Mouse (Mus musculus): ENCODE results near the gene Slc25a48. TPM values are rescaled to one million over a fixed set of nuclear protein-coding genes. Genes with fewer than 3 reads are reported as not detected.

Gene Slc25a48
- polyA plus RNA-seq (2016; fragmentation: Nextera tagmentation; extraction: Ambion mirVana): not detected in 2 replicates

GRCm38 (mm10) chr13:56438211-56439075 is at the start of gene Slc25a48:
Gene Slc25a48, plus strand, starts transcription at chr13:56438355.
- ATAC-seq (ENCODE audit: low FRiP score, low read depth): no peak
- peak within 1 kb of the TSS; percentile 28 for H3K4me3 ChIP-seq
- peaks cover 68% of the 10 kb centered on the region for H3K27me3 ChIP-seq
- H3K4me1 ChIP-seq: peaks cover 20% of the 10 kb centered on the region
- H3K36me3 ChIP-seq: no peaks in the 10 kb centered on the region
- H3K4me2 ChIP-seq (replicated peaks): peak within 1 kb of the TSS; percentile 50
- no peaks in the 10 kb centered on the region for H3K9me3 ChIP-seq
- no peak within 1 kb of the TSS for H3K27ac ChIP-seq (replicated peaks)
- H3K9ac ChIP-seq (replicated peaks): 0 out of 2 replicates have a peak within 1 kb of the TSS, but pooled peaks have one; percentile 34
- 6% methylated on average over 51 of the region's 51 CpGs for WGBS

- 0 out of 2 replicates have a peak, but pooled peaks cover 3% of the 10 kb centered on the region for H3K4me1 ChIP-seq
- no peak overlapping the region for H3K4me2 ChIP-seq (replicated peaks)
- H3K27me3 ChIP-seq: 0 out of 2 replicates have a peak, but pooled peaks cover 2% of the 10 kb centered on the region
- no peak overlapping the region for H3K9ac ChIP-seq (replicated peaks)
- no peak for ATAC-seq (ENCODE audit: low FRiP score, low read depth)
- H3K4me3 ChIP-seq: no peak overlapping the region
- H3K9me3 ChIP-seq: no peaks in the 10 kb centered on the region
- no peaks in the 10 kb centered on the region for H3K36me3 ChIP-seq
- 44% methylated on average over 5 of the region's 5 CpGs for WGBS
- no peak overlapping the region for H3K27ac ChIP-seq (replicated peaks)
These were observed 40.6 kb upstream of the Slc25a48 start for GRCm38 (mm10) chr13:56397572-56397971.

GRCm38 (mm10) chr13:56401186-56401585 is 37.0 kb upstream of the Slc25a48 start:
- no peak overlapping the region for H3K27ac ChIP-seq (replicated peaks)
- no peak overlapping the region for H3K4me2 ChIP-seq (replicated peaks)
- WGBS: 43% methylated on average over 4 of the region's 4 CpGs
- H3K27me3 ChIP-seq: no peaks in the 10 kb centered on the region
- no peak overlapping the region for H3K9ac ChIP-seq (replicated peaks)
- no peaks in the 10 kb centered on the region for H3K9me3 ChIP-seq
- H3K4me1 ChIP-seq: 0 out of 2 replicates have a peak, but pooled peaks cover 3% of the 10 kb centered on the region
- H3K4me3 ChIP-seq: no peak overlapping the region
- ATAC-seq (ENCODE audit: low FRiP score, low read depth): no peak
- H3K36me3 ChIP-seq: no peaks in the 10 kb centered on the region

GRCm38 (mm10) chr13:56403381-56404086 is 34.6 kb upstream of the Slc25a48 start:
- no peak for ATAC-seq (ENCODE audit: low FRiP score, low read depth)

GRCm38 (mm10) chr13:56404511-56405140 is 33.5 kb upstream of the Slc25a48 start:
- Histone ChIP-seq H3K9me3 (no peaks in the 10 kb centered on the region), H3K36me3 (no peaks in the 10 kb centered on the region), H3K9ac (replicated peaks) (no peak overlapping the region), H3K27ac (replicated peaks) (no peak overlapping the region), H3K4me3 (no peak overlapping the region), H3K4me1 (no peaks in the 10 kb centered on the region), H3K27me3 (peaks cover 4% of the 10 kb centered on the region; the same call in 1 of the 2 replicates), H3K4me2 (replicated peaks) (no peak overlapping the region)
- ATAC-seq (ENCODE audit: low FRiP score, low read depth): no peak
- WGBS: 82% methylated on average over 6 of the region's 6 CpGs

More at GRCm38 (mm10) chr13:56403381-56404086, 34.6 kb upstream of the Slc25a48 start:
- H3K27me3 ChIP-seq: peaks cover 1% of the 10 kb centered on the region; the same call in 1 of the 2 replicates
- no peak overlapping the region for H3K4me3 ChIP-seq
- H3K27ac ChIP-seq (replicated peaks): no peak overlapping the region
- H3K9me3 ChIP-seq: no peaks in the 10 kb centered on the region
- H3K4me1 ChIP-seq: no peaks in the 10 kb centered on the region
- no peak overlapping the region for H3K9ac ChIP-seq (replicated peaks)
- H3K36me3 ChIP-seq: no peaks in the 10 kb centered on the region
- WGBS: 85% methylated on average over 8 of the region's 8 CpGs
- H3K4me2 ChIP-seq (replicated peaks): no peak overlapping the region

- H3K4me1 ChIP-seq: peaks cover 6% of the 10 kb centered on the region
- H3K27me3 ChIP-seq: peaks cover 33% of the 10 kb centered on the region
- no peak overlapping the region for H3K4me3 ChIP-seq
- no peak overlapping the region for H3K4me2 ChIP-seq (replicated peaks)
- no peaks in the 10 kb centered on the region for H3K9me3 ChIP-seq
- WGBS: 92% methylated on average over 9 of the region's 9 CpGs
- H3K27ac ChIP-seq (replicated peaks): no peak overlapping the region
- ATAC-seq (ENCODE audit: low FRiP score, low read depth): no peak
- H3K9ac ChIP-seq (replicated peaks): no peak overlapping the region
- no peaks in the 10 kb centered on the region for H3K36me3 ChIP-seq
These were observed 25.8 kb upstream of the Slc25a48 start for GRCm38 (mm10) chr13:56412286-56412873.

- H3K27ac ChIP-seq (replicated peaks): no peak overlapping the region
- WGBS: 58% methylated on average over 13 of the region's 13 CpGs
- H3K27me3 ChIP-seq: peaks cover 65% of the 10 kb centered on the region
These were observed 19.3 kb upstream of the Slc25a48 start for GRCm38 (mm10) chr13:56418685-56419483.

GRCm38 (mm10) chr13:56419538-56419937 is 18.6 kb upstream of the Slc25a48 start:
- no peak for ATAC-seq (ENCODE audit: low FRiP score, low read depth)
- WGBS: 79% methylated on average over 6 of the region's 6 CpGs
- peaks cover 68% of the 10 kb centered on the region for H3K27me3 ChIP-seq

More at GRCm38 (mm10) chr13:56418685-56419483, 19.3 kb upstream of the Slc25a48 start:
- Histone ChIP-seq H3K36me3 (no peaks in the 10 kb centered on the region), H3K9me3 (no peaks in the 10 kb centered on the region), H3K9ac (replicated peaks) (no peak overlapping the region), H3K4me2 (replicated peaks) (no peak overlapping the region), H3K4me1 (peaks cover 9% of the 10 kb centered on the region), H3K4me3 (no peak overlapping the region)
- ATAC-seq (ENCODE audit: low FRiP score, low read depth): no peak

GRCm38 (mm10) chr13:56422072-56422723 is 16.0 kb upstream of the Slc25a48 start:
- Histone ChIP-seq H3K27ac (replicated peaks) (no peak overlapping the region), H3K4me2 (replicated peaks) (no peak overlapping the region), H3K9ac (replicated peaks) (no peak overlapping the region), H3K4me3 (no peak overlapping the region), H3K9me3 (no peaks in the 10 kb centered on the region), H3K4me1 (peaks cover 3% of the 10 kb centered on the region; the same call in 1 of the 2 replicates), H3K36me3 (no peaks in the 10 kb centered on the region), H3K27me3 (peaks cover 64% of the 10 kb centered on the region)
- WGBS: 29% methylated on average over 16 of the region's 16 CpGs
- ATAC-seq (ENCODE audit: low FRiP score, low read depth): no peak

More at GRCm38 (mm10) chr13:56419538-56419937, 18.6 kb upstream of the Slc25a48 start:
- Histone ChIP-seq H3K4me3 (no peak overlapping the region), H3K4me1 (peaks cover 5% of the 10 kb centered on the region), H3K36me3 (no peaks in the 10 kb centered on the region), H3K4me2 (replicated peaks) (no peak overlapping the region), H3K9me3 (no peaks in the 10 kb centered on the region), H3K27ac (replicated peaks) (no peak overlapping the region), H3K9ac (replicated peaks) (no peak overlapping the region)

GRCm38 (mm10) chr13:56425931-56426330 is 12.2 kb upstream of the Slc25a48 start:
- no peaks in the 10 kb centered on the region for H3K9me3 ChIP-seq
- 86% methylated on average over 7 of the region's 7 CpGs for WGBS
- H3K4me3 ChIP-seq: no peak overlapping the region
- no peak for ATAC-seq (ENCODE audit: low FRiP score, low read depth)
- H3K27me3 ChIP-seq: peaks cover 64% of the 10 kb centered on the region
- no peak overlapping the region for H3K9ac ChIP-seq (replicated peaks)
- peaks cover 6% of the 10 kb centered on the region; the same call in 1 of the 2 replicates for H3K4me1 ChIP-seq
- no peak overlapping the region for H3K4me2 ChIP-seq (replicated peaks)
- H3K36me3 ChIP-seq: no peaks in the 10 kb centered on the region
- no peak overlapping the region for H3K27ac ChIP-seq (replicated peaks)

Data from midbrain, embryonic 12.5 days (tissue).